Mouse (Mus musculus) cerebellum, postnatal 4 days (tissue): ENCODE measurements around the gene Gm21258.
"Not testable (repeated sequence)": the region's sequence is repeated elsewhere in the genome, so short reads cannot be mapped to it uniquely, and the experiment has no call there.

Source experiments
- DNase-seq, 2 experiments: peaks; one replicate each; pipeline ENCODE4 v3.0.0; 2022; ENCODE audit warnings: low spot score in 2 of 2, mixed read lengths in 1 of 2

The Gm21258 gene

GRCm38 (mm10) chrY:52779740-52780139 lies at the start of gene Gm21258:
Gm21258 (plus strand) TSS chrY:52780040.
- not testable (repeated sequence) for DNase-seq
